Mouse (Mus musculus) large intestine, adult 2 months (tissue): ENCODE data around the gene Aak1. TPM values are rescaled to one million over a fixed set of nuclear protein-coding genes. Genes with fewer than 3 reads are reported as not detected.
"Not testable (repeated sequence)": the region's sequence is repeated elsewhere in the genome, so short reads cannot be mapped to it uniquely, and the experiment has no call there.

Experiments
- DNase-seq: peaks from one replicate; pipeline ENCODE4 v3.0.0-alpha.2; 2012; ENCODE audit warnings: low read depth, low spot score
- WGBS: fragments of 180-500 bp; shearing (Covaris S2); methylation state at CpG from one replicate; pipeline ENCODE4 v1.1.7; 2018; 5-methylcytosine and 5-hydroxymethylcytosine counted together
- polyA plus RNA-seq: library from polyadenylated mRNA; depleted of rRNA; stranded (reverse); fragments of >200 nt; gene quantifications from 2 replicates; pipeline ENCODE4 v1.2.3, GENCODE M21; 2012

Gene Aak1
- polyA plus RNA-seq, 1 experiment = 4.0 TPM

DNA sequence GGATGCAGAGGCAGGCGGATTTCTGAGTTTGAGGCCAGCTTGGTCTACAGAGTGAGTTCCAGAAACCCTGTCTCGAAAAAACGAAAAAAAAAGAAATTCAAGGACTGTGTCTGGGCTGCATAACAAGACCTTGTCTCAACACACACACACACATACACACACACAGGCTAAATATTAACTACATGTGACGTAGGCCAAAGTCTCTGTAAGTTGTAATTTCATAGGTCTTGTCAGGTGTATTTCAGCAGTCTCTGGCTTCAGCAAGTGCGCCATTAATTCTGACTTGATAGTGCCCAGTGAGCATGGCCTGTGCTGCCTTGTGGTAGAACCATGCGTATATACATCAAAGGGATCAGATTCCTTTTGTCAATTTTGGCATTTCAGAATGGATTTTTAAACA lies 152.7 kb downstream of the Aak1 start:
- DNase-seq = no peak
- 72% methylated on average over 6 of the region's 6 CpGs for WGBS

DNA sequence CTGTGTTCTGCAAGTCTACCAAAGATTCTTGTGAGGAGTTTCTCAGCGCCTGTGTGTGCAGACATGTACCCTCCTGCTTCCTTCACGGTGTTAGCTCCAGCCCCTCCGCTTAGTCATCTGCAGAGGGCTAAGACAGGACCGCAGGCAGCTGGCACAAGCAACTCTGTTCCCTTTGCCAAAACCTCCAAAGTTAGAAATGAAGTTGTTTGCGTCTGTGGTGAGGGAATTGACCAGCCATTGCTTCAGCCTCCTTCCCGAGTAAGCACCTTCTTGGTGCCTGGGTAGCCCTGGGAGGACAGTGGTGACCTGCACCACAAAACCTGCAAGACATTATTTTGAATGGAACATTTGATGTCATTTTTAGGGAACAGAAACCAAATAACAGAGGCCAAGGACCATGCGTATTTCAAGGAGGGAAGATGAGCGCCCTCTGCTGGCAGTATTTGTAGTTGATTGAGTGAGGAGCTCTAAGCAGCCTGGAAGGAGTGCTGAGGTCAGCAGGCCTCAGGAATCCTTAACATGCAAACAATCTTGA lies 153.3 kb downstream of the Aak1 start:
- no peak for DNase-seq
- WGBS = 43% methylated on average over 8 of the region's 8 CpGs

DNA sequence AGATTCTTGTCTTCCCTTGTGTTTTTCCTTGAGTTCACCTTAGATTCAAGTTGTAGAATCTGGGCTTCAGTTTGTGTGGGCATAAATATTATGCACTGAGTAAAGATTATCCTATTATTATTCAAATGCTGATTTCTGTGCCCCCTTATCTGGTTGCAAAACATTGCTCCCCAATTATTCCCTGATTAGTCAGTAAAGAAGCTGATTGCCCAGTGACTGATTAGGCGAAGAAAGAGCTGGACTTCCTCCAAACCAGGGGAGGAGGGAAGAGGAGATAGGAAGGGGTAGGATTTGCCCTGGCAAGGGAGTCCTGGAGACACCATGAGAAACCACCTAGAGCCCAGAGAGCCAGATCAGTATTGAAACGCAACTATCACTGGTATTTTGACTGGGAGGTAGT lies 154.8 kb downstream of the Aak1 start:
- no peak for DNase-seq
- whole genome bisulfite sequencing = 85% methylated on average over 2 of the region's 2 CpGs

DNA sequence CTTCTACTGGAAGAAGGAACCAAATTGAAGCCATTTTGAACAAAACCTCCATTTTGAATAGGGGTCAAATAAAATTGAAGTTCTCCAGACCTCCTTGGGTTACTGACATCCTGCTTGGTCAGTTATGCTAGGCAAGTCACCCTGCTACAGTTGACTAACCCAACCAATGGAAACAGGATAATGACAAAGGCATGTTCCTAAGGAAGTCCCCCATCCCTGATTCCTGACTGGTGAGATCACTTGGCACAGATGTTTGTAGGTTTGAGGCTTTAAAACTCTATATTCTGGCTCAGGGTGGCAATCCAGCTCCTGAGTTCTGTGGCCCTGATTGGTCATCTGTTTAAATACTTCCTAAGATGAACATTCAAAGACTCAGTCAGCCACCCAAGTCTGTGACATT lies 156.3 kb downstream of the Aak1 start:
- DNase-seq = no peak

DNA sequence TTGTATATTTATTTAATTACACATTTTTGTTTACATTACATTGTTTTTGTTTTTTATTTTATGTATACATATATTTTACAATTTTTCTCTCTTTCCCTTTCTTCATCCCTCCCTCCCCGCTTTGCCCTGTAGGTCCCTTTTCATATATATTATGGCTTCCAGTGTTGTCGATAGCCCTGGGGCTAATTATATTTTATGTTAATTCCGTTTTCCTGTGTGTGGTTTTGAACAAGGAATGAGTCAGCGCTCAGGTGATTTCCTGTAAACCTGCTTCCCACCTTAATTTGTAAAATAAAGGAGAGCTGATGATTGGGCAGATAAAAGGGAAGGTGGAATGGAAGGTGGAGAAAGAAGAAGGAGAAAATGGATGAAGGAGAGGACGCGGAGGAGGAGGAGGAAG lies 159.6 kb downstream of the Aak1 start, which contains the start of gene Nfu1:
Gene Nfu1 (plus strand): TSS at position 350 of the 400 bp plus-strand sequence.
- 78% methylated on average over 6 of the region's 6 CpGs for WGBS
- DNase-seq = no peak

DNA sequence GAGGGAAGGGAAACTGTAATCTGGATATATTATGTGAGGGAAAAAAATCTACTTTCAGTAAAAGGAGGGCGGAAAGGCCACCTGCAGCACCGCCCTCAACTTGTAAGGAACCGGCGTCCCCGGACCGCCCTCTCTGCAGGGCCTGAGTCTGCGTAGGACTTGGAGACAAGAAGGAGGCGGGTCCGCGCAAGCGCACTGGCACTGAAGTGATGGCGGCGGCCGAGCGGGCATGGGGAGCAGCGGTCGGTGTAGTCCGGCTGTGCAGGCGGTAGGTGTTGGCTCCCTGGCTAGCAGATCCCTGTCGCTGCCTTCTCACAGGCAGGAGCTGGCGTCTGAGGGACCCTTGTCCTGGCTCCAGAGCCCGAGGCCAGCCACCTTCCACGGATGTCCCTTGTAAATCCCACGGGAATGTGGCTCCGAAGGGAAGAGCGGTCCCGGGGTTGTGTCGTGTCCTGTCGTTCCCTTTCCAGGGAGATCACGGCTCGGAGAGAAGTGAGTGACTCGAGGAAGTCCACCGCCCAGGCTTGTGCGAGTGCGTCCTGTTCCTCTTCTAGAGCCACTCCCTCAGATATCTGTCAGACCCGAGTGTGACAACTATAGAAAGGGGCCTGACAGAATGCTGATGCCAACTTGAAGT lies 160.5 kb downstream of the Aak1 start:
- DNase-seq = peak; percentile 82
- WGBS = under 1% methylated on average over 36 of the region's 36 CpGs

DNA sequence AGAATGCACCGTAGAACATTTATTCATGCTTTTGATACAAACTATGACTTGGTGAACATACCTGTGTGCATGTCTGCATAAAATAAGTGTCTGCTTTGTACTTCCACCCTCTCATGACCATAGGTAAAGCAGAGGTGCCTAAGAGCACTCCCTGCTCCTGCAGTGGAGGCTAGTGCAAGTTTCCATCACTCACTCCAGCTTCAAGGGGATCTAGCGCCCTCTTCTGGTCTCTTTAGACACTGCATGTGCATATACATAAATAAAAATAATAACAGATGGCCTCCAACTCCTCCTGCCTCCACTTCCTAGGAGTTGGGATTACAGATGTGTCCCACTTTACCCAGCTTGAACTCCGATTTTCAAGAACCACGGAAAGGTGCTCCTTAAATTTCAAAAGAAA lies 167.6 kb downstream of the Aak1 start:
- WGBS = 69% methylated on average over 4 of the region's 4 CpGs

DNA sequence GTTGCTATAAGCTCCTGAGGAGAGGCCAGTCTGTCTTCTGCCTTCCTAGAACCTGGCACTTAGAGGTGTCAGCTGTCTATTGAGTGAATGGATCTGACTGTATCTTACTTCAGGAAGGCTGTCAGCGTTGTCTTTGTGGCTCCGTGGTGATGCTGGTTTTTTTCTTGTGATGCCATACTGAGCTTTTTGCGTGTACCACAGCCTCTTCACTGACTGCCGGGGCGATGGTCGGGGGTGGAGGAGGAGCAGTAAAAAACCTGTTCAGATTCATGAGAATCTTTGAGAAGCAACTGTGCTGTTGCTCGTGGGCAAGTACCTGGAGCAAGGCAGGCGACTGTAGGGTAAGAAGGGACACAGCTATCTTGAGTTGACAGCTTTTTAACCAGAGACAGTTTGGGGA lies 169.6 kb downstream of the Aak1 start:
- 95% methylated on average over 8 of the region's 8 CpGs for WGBS
- DNase-seq = no peak

More for the DNA sequence above, 167.6 kb downstream of the Aak1 start:
- DNase-seq = no peak

DNA sequence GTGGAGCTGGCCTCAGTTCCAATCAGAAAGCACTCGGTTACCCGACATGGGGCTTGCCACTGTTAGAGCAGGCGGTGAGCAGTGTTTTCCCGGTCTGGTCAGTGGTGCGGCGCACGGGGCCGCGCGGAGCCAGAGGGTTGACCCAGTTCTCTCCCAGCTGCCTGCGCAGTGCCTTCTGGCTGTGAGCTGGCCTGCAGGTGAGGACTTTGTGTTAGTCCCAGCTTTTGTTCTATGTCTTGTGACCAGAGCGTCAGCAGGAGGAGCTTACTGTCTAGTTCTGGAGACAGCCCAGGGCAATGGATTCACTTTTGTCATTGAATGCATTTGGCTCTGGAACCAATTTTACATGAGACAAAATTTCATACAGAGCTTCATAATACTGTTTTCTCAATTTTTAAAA lies 172.5 kb downstream of the Aak1 start:
- no peak for DNase-seq
- WGBS = 98% methylated on average over 12 of the region's 12 CpGs

DNA sequence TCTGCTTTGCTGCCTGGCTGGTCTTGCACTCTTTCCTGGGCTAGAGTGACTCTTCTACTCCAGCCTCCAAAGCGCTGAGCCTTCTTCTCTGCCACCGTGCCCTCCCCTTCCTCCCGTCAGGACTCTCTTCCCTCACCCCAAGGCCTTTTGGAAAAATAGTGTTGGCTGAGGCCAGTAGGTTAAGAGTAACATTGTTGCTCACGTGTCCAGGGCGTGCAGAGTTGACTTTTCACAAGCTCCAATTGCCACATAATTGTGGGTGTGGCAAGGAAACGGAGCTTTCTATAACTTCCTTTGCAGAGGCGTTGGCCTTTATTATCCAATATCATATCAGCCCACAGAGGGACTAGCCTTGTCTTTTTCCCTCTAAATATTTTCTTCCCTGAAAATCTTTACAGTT lies 177.7 kb downstream of the Aak1 start:
- DNase-seq = peak; percentile 96
- WGBS = 26% methylated on average over 7 of the region's 7 CpGs

DNA sequence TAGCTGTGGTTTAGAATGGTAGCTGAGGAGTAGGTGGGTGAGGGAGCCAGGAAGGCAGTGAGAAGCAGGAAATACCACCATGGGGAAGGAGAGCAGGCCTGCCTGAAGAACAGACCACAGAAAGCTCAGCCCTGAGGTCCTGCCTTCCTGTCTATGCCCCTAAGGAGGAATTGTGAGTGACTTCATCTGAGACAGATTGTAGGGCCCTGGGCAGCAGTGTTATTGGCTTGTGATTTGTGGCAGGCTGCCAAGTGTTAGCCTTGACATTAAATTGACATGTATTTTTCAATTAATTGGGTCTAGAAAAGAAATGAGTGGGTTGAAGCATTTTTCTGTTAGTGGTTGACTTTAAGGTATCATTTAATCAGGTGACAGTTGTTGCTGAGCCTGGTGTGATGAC lies 179.6 kb downstream of the Aak1 start:
- DNase-seq = no peak

DNA sequence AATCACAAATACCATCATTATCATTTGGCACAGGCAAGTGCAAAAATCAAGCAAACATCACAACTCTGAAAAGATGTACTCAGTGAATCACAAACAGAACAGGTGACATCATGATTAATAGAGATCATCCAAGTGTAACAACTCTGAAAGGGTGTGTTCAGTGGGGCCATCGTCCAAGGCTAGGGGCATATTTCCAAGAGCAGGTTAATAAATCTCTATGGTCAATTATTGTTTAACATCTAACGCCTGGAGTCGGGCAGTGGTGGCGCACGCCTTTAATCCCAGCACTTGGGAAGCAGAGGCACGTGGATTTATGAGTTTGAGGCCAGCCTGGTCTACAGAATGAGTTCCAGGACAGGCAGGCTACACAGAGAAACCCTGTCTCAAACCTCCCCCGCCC lies 182.0 kb downstream of the Aak1 start:
- not testable (repeated sequence) for DNase-seq
- WGBS = 31% methylated on average over 7 of the region's 7 CpGs

DNA sequence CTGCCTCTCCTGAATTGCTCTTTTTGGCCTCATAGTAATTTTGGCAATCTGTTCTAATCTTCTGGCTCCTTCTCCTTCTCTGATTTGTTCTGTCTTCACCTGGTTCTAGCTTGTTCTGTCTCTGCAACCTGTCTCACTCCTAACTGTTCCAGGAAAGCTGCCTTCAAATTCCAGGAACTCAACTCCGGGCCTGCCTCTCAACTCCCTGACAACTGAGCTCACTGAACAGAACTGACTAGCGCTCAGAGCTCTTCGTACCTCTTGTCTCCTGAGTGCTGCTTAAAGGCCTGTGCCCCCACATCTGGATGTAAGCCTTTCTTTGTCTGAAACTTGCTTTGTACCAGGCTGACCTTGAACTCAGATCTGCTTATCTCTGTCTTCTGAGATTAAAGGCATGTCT lies 183.1 kb downstream of the Aak1 start:
- WGBS = 96% methylated on average over 3 of the region's 3 CpGs
- no peak for DNase-seq

DNA sequence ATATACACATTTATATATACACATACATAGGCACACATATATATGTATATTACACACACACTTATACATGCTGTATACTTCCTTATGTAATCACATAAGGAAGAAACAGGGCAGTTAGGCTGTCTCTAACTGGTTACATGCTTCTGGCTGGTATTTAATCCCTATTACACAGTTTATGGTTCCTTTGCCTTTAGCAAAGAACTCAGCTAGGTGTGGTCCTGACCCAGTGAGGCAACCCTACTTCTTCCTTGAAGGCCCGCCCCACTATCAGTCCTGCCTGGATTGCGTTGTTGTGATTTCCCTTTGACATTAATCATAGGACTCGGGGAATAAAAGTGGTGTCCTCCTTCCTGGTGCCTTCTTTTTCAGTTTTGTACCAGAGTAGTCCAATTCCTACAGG lies 185.1 kb downstream of the Aak1 start:
- DNase-seq = no peak
- 31% methylated on average over 3 of the region's 3 CpGs for WGBS

DNA sequence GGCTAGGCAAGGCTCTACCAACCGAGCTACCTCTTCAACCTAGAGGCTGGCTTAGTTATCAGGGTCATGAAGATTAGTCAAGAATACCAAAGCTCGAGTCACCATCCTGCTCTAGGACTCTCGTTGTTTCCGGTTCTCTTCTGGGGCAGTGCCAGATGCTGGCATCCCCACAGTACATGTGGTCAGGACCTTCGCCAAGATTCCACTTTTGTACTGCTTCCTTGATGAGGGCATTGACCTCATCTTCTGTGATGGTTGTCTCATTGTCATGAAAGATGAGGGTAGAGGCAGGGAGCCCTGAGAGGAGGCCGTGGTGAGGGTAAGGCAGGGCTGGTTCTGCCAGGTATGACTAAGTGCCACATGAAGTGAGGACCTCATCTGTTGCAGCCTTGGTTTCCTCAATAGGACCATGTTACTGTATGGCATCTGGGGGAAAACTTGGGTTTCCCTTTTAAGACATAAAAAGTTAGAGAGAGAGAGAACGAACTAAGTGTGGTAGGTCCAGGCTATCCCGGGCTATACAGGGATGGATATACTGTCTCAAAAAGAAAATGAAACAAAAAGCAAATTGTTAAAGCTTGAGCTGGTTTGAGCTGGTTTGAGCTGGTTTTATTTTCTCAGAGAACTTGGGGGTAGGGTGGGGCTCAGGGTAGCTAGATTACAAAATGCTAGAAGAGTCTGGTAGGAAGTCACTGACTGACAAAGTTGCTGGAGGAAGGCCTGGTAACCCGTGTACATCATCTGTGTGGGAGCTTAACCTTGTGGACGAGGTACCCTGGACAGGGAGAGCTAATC lies 188.7 kb downstream of the Aak1 start:
- no peak for DNase-seq

DNA sequence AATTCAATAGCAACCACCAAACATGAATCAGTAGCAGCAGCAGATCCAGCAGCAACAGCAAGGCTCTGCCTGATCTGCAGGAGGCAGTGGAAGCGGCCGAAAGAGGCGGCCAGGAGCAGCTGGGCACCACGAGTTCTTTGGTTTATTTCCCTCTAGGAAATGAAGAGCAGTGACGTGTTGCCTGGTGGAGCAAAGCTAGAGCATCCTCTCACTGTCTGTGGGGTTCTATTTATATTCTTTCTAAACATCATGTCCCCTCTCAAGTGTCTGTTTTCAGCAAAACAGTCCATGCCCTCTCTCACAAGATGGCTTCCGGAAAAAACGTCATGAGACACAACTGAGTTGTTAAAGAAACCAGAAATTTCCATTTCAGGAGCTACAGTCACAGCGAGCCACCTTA lies 189.8 kb downstream of the Aak1 start:
- 81% methylated on average over 8 of the region's 8 CpGs for WGBS
- no peak for DNase-seq

More for the DNA sequence above, 188.7 kb downstream of the Aak1 start:
- 41% methylated on average over 10 of the region's 10 CpGs for WGBS

DNA sequence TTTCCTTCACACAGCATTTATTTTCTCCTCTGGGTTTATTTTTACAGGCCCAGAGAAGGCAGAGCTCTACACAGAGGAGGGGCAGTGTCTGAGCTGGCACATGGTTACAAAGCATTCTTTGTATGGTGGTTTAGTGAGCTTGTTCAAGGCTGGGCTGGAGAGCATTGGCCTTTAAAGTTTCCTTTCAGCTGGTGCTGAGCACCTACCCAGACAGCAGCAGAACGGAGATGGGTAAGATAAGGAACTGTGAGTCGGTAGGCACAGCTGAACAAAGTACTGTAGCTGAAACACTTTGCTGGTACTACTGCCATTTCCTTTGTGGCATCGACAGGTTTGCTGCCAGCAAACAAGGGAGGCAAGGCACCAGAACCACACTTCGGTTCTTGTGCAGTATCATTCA lies 191.7 kb downstream of the Aak1 start:
- 30% methylated on average over 4 of the region's 4 CpGs for WGBS
- DNase-seq = no peak

DNA sequence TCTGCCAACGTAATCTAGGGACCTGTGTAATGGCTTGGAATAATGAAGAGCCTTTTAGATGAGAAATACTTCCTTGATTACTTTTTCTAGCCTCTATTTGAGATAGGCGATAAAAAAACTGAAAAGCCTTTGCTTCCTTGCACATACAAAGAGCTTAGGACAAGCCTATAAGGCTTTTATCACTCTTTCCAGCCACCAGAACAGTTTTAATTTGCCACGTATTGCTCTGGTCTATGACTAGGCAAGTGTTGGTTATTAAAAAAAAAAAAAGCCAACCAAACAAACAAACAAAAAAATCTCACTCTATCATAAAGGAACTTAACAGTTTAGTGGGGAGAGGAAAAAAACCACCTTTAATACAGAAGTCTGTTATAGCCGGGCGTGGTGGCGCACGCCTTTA lies 192.1 kb downstream of the Aak1 start:
- WGBS = 43% methylated on average over 7 of the region's 7 CpGs
- DNase-seq = no peak

DNA sequence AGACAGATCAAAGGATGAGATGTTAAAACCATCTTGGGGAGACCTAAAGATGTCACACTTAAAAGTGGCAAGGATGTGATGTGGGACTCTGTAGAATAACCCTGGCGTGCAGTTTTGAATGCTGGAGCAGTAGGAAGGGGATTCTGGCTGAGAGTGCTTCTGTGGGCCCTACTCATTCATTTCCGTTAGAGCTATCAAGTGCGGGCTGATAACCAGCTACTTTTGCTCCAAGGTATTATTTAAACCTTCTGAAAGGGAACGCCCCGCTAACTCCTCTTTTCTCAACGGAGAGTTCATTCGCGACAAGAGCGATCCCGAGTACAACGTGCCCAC lies 192.7 kb downstream of the Aak1 start:
- DNase-seq = no peak
- whole genome bisulfite sequencing = under 1% methylated on average over 11 of the region's 11 CpGs

DNA sequence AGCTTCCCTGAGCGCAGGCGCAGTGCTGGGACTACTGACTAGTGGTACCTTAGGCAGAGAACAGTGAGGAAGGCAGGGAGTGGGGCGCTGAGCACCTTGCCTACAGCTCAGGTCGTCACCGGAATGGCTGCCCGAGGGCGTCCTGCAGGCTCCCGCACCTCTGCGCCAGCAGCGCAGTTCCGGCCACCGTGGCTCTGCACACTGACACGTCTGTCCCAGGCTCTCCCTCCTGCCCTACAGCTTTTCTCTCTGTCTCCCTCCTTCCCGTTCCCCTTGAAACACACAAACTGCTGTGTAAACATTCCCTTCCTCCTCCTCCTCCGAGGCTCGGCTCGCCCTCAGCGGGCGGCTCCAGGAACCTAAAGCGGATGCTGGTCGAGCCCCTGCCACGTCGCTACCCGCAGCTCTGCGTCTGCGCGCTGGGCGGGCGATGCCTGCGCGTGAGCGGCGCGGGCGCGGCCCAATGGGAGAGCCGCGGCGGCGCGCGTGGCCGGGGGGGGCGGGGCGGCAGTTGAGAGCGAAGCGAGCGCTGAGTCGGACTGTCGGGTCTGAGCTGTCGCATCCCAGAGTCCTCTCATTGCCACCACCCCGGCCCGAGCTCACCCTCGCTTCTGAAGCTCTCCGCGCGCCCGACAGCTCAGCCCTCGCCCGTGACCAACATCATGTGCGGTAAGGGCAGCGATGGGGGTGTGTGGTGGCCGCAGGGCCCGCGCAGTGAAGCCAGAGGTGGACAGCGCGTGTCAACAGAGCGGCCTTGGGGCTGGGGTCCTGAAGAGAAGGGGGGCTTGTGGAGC lies 193.2 kb downstream of the Aak1 start, which contains the start of gene Gfpt1:
Gene Gfpt1 (plus strand): TSS at position 510 of the 794 bp plus-strand sequence.
- no peak for DNase-seq
- under 1% methylated on average over 68 of the region's 68 CpGs for WGBS
